Mouse (Mus musculus): ENCODE data around the gene Cass4.

Gene Cass4

DNA sequence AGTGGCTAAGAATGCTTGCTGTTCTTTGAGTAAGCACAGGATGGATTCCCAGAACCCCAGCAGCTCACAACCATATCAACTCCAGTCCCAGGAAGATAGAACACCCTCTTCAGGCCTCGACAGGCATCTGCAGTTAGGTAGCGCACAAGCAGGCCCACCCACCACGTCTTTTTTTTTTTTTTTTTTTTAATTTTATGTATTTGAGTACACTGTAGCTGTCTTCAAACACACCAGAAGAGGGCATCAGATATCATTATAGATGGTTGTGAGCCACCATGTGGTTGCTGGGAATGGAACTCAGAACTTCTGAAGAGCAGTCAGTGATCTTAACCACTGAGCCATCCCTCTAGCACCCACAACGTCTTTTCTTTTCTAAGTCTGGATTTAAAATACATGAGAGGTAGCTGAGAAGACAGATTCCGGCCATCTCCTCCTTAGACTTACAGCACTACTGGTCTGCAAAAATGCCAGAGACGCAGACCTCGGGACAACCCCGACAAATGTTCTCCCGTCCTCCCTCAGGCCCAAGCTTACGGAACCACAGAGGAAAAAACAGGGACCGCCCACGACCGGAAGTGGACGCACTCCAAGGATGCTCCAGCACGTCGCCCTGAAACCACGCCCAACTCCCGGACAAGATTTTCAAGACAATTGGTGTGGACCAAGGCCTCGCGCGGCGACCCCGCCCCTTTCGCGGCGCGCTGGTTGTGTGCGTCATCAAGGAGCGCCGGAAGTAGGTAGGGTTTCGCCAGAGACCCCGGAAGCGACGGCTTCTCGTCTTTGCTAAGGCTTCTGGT, 46.4 kb downstream of the Cass4 start, which contains the start of gene Rtf2:
Gene Rtf2, plus strand, starts transcription at position 714 of the 797 bp plus-strand sequence.
- DNase-seq (ENCODE audit: low spot score in 2 of 2), result peak; percentile 98 to 99

DNA sequence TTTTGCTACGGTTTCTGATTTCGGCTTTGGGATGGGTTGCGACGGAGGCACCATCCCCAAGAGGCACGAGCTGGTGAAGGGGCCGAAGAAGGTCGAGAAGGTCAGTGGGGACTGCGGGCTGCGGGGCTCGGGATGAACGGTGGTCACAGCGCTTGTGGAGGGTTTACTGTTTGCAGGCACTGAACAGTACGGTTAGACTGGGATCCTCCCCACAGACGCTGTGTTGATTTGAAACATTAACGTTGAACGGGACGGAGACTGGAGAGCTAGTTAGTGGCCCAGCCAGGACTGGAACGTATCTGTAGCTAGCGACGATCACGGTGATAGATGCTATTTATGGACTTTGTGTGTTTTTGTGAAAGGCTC, 47.0 kb downstream of the Cass4 start:
- no peak for DNase-seq (ENCODE audit: low spot score in 2 of 2)

DNA sequence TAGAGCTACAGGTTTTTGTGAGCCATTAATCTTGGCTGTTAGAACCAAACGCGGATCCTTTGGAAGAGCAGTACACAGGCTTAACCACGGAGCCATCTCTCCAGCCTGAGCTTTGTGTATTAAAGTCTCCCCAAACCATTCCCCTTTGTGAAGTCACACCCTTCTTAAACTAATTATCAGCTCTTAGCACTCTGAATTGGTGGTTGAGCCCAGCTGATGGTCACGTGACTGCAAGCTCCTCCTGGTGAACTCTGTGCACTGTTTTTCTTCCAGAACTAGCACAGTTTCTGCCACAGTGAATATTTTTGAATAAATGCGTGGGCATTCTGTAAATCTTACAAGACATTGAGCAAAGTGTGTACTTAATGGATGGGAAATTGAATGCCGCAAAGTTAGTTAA, 47.6 kb downstream of the Cass4 start:
- DNase-seq (ENCODE audit: low spot score in 2 of 2), result no peak

DNA sequence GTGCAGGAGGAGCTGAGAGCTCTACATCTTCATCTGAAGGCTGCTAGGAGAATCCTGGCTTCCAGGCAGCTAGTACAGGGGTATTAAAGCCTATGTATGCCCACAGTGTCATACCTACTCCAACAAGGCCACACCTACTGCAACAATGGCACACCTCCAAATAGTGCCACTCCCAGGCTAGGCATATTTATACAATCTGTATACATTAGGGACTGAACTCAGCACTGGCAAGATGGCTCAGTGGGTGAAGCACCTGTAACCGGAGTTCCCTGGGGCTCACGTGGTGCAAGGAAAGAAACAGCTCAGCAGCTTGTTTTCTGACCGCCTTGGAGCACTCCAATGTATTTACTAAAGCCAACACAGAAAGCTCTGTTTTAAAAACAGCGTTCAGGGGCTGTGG, 52.0 kb downstream of the Cass4 start:
- DNase-seq (ENCODE audit: low spot score in 2 of 2), result no peak

DNA sequence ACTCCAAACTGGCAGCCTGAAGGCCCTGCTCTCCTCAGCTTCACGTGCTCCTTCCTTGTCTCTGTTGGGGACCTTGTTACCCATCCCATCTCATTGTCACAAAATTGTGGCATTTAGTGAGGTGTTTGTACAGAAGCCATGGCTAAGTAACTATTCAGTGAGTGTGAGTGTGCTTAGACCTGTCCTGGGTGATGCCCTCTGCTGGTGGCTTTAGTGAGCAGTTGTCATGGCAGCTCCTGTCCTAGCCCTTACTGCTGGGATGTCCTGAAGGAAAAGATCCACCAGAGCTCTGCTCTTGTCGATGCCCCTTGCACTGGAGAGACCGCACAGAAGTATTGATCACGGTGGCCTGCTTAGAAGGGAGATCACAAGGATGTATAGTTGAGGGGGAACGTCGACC, 53.7 kb downstream of the Cass4 start:
- DNase-seq (ENCODE audit: low spot score in 2 of 2), result no peak

DNA sequence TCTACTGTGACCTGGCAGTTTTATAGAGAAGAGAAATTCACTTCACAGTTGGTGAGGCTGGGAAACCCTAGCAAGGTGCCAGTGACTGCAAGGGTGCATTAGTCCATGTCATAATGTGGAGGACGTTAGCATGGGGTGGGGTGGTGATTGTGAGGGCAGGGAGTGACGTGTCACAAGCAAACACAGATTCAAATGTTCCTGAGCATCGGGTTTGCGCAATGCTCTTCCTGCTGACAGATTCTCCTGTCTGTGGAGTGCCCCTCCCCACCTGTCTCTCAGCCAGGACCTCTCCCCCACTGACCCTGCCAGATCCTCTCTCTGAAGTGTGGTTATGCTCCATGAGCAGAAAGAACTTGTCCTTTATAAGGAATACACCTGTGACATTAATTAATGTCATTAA, 54.7 kb downstream of the Cass4 start:
- DNase-seq (ENCODE audit: low spot score in 2 of 2), result no peak

DNA sequence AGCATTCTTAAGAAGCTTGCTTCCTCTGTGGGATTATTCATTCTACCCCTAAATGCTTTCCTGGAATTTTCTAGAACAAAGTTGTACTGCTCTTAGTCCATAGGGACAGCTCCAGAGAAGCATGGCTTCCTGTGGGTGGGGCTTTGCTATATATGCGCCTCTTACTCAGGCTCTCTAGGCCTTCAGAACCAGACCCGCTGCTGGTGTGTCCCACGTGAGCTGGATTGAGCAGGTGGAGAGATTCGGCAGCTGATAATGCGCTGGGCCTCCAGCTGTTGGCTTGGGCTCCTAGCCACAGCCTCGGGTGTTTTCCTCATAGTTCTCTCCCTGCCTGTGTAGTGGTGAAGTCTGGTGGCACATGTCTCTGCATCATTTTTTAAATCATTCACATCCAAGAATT, 57.0 kb downstream of the Cass4 start:
- DNase-seq (ENCODE audit: low spot score in 2 of 2), result no peak

DNA sequence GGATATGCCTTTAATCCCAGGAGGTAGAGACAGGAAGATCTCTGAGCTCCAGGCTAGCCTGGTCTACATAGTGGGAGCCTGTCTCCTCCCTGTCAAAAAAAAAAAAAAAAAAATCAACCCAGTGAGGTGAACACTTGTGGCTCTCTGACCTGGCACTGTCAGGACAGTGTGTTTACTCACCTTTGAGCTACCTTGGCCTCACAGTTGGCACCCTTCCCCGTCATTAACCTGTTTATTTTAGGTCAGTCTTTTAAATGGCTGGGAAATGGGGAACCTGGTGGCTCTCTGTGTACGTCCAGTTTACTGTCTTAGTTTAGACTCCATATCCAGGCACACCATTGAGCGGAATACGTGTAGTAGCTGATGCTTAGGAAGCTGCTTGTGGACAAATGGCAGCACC, 58.4 kb downstream of the Cass4 start:
- DNase-seq (ENCODE audit: low spot score in 2 of 2), result no peak

DNA sequence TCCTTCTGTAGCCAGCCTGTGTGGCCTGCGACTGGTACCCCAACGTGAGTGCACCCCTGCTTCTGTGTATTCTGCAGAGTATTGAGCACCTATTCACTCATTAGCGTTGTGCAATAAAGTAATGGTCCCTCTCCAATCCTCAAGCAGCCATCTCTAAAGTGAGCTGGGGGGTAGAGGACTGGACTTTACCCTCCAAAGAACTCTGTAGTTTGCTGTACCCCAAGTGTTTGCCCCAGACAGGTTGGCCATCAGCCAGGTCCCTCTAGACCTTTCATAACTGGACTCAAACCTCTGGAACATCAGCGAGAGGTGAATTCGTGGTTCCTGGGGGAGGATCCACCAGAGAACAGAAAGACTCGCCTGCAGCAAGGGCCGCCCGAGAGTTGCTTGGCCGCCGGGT, 58.9 kb downstream of the Cass4 start:
- DNase-seq (ENCODE audit: low spot score in 2 of 2), result no peak

DNA sequence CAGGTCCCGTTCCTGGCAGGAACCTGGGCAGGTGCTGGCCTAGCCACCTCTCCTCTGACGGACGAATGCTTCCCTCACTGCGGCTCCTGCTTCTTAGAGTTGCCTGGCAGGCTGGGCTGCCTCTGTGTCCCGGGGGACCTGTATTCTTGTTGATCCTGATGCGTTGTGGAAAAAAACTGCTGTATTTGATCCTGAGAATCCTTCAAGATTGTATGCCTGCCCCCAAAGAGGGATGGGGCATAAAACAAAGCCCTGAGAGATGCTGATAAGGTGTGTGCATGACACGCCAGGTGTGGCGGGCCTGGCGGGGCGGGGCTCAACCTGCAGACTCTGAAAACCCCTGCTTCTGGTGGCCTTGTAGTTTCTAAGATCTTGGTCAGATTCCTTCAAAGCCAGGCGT, 64.9 kb downstream of the Cass4 start, which contains the start of gene Gcnt7:
Gene Gcnt7, minus strand, starts transcription at position 101 of the 400 bp plus-strand sequence.
- no peak for DNase-seq (ENCODE audit: low spot score in 2 of 2)

DNA sequence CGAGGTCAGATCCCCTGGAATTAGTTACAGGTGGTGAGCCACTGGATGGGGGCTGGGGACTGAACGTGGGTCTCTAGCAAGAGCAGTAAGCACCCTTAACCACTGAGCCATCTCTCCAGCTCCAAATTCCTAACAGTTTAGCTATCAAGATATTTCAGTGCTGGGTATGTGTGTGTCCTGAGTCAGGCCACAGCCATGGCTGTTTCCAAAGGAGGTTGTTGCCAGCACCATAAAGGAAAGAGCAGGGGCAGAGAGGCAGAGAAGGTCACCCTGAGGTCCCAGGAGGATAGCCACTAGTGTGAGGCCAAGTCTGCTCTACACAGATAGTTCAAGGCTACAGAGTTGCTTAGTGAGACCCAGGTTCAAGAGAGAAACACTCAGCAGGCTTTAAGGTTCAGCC, 67.1 kb downstream of the Cass4 start:
- no peak for DNase-seq (ENCODE audit: low spot score in 2 of 2)

DNA sequence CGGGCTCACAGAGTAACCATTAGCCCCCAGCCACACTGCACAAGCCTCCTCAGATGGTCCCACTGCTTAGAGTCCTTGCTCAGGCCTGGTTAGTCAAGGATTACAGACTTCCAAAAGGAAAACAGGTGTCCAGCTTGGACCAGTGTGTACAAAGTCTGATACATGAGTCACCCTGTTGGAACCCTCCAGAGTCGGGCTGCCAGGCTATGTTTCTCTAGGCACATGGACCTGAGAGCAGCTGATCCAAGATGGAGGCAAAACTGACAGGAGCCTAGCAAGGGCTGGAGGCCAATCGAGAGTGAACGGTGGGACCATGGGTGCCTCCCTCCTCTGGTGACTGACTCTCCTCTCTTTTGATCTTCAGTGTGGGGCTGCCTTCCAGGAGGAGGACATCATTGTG, 69.2 kb downstream of the Cass4 start:
- no peak for DNase-seq (ENCODE audit: low spot score in 2 of 2)

DNA sequence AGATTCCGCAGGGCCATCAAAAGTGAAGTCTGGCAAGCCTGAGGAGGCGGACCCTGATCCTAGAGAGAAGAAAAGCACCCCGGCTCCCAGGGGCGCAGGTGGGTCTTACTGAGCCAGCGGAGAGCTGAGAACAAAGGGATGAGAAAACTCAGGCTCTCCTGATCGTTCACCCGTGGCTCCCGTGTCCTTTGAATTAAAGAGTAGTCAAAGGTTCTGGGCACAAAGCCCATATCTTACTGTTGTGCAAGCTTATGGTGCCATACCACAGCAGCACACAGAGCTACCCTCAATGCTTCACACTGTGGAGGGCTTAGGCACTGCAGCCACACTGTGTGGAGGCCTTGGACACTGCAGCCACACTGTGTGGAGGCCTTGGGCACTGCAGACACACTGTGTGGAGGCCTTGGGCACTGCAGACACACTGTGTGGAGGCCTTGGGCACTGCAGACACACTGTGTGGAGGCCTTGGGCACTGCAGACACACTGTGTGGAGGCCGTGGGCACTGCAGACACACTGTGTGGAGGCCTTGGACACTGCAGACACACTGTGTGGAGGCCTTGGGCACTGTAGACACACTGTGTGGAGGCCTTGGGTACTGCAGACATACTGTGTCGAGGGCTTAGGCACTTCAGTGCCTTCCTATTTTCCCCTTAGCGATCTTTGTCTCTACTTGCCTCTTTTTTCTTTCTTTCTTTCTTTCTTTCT, 73.0 kb downstream of the Cass4 start:
- DNase-seq (ENCODE audit: low spot score in 2 of 2), result no peak

DNA sequence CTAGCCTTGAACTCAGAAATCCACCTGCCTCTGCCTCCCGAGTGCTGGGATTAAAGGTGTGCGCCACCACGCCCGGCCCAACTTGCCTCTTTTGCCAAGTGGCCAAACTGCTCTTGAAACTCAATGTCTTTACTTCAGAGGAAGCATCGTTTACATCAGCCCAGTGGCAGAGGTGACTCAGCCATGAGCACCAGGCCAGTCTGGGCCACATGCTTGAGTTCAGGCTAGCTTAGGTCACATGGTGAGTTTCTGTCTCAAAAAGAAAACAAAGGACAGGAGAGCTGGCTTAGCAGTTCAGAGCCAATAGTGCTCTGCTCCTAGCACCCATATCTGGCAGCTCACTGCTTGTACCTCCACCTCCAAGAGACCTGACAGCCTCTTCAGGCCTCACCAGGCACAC, 73.6 kb downstream of the Cass4 start:
- no peak for DNase-seq (ENCODE audit: low spot score in 2 of 2)

DNA sequence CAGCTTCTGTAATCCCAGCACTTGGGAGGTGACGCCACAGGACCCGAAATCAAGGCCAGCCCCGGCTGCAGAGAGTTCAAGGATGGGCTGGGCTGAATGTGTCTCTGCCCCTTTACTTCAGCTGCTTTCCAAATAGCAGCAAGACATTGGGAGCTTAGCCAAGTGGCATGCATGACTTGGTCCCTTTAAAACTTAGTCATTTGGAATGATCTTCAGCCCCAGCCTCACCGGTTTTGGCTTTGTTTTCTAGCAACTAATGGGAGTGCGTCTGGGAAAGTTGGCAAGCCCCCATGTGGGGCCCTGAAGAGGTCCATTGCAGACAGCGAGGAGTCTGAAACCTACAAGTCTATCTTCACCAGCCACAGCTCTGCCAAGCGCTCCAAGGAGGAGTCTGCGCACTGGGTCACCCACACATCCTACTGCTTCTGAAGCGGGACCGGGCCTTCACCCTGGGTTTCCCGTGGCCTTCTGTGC, 74.8 kb downstream of the Cass4 start:
- DNase-seq (ENCODE audit: low spot score in 2 of 2), result no peak

DNA sequence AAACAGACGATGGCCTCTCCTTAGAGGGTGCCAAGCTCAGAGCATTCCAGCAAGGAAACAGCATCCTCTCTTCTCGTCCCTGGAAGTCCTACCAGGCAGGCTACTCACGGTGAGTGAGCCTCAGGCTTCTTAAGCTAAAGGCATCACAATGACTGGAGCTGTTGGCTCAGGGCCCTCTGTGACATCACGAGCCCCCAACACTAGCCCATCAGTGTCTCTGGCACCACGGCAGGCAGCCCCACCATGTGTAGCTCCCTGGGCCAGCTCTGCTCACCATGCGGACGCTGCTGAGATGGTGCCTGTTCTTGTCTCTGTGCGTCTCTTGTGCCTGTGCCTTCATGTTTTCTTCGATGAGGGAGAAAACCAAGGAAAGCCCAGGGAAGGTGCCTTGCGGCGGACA, 78.7 kb downstream of the Cass4 start, which contains the start of gene Fam209:
Gene Fam209, plus strand, starts transcription at position 203 of the 400 bp plus-strand sequence.
- no peak for DNase-seq (ENCODE audit: low spot score in 2 of 2)

DNA sequence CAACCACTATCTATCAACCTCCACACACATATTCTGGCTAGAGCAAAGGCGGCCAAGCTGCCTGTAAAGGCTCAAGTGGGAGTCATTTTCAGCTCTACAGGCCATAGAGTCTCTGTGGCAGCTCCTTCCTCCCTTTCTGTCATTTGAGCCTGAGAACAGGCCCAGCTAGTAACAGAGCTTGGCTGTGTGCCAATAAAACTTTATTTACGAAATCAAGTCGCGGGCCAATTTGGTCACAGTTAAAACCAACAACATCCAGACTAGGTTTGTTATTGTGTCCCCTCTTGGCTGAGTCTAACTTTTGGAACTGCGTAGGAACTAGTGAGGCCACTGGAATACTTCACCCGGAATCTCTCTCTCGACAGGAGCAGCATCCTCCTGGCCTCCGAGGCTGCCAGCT, 80.0 kb downstream of the Cass4 start:
- DNase-seq (ENCODE audit: low spot score in 2 of 2), result no peak

DNA sequence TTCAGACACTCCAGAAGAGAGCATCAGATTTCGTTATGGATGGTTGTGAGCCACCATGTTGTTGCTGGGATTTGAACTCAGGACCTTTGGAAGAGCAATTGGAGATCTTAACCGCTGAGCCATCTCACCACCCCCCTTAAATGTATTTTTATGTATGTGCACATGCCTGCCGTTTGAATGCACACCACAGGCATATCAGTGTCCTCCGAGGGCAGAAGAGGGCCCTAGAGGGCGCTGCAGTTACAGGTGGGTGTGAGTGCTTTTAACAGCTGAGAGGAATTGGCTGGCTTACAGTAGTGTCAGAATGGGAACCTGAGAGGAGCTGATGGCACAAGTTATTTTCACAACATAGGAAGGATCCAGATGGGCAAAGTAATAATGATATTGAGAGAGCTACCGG, 81.4 kb downstream of the Cass4 start:
- DNase-seq (ENCODE audit: low spot score in 2 of 2), result no peak

DNA sequence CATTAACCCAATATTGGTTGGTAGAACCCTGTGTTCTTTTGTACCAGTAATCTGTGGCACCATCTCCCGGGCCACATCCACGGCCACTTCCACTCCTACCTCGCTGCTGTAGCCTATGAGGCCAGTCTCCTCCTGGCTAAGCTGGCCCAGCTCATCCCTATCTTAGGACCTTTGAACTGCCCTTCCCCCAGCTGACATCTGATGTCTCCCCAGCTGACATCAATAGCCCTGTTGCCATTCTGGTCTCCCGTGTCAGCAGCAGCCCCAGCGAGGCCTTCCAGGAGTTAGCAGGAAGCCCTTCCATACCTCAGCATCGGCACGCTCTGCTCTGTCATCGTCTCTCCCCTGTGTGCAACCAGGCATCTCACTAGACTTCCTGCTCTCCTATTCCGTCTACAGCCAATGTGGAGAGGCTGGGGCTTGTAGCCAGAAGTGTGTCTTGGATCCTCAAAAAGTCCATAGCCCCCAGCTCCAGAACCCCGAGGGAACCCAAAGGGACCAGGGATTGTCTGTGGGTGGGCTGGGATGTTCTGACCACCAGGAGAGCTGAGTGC, 83.2 kb downstream of the Cass4 start:
- DNase-seq (ENCODE audit: low spot score in 2 of 2), result no peak

DNA sequence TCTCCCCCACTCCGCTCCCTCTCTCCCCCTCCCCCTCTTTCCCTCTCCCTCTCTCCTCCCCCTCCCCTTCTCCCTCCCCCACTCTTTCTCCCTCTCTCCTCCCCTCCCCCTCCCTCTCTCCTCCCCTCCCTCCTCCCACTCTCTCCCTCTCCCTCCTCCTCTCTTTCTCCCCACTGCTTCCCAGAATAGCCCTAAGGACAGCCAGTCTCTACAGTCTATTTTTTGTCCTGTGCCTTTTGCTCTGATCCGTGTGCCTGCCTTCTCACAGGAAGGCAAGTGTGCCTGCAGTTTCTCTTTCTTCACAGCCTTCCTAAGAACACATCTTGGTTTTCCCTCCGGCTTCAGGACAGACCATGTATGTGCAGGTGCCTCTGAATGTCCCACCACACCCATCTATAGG, 83.8 kb downstream of the Cass4 start:
- no peak for DNase-seq (ENCODE audit: low spot score in 2 of 2)

DNA sequence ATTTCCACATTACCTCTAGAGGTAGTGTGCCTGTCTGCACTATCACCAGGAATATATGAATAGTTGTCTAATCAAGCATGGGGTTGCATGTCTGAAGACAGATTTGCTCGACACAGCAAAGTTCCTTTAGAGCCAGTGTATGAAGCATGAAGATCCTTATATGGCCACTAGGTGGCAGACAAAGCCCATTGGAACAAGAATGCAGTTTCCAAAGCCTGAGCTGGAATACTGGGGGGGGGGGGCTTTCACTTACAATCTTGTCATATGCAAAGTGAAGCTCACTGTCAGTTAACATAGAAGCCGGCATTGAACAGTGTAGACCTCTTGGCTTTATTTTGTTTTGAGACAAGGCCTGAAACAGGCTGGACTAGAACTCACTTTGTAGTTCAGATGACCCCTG, 84.3 kb downstream of the Cass4 start:
- DNase-seq (ENCODE audit: low spot score in 2 of 2), result no peak

DNA sequence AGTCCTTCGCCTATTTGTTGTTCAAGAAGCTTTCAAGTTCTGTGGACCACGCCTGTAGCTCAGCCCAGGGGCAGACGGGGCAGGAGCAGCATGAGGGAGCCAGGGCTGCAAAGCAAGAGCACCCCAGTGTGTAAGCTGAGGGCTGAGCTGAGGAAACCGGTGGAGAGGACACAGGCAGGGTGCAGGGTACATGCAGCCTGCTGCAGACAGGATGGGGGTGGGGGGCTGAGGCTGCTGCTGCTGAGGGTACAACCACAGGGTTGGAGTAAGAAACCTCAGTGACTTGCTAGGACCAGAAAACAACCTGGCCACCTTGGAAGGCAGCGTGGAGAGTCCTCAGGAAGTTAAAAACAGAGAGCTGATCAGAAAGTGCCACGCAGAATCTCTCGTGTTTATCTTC, 86.7 kb downstream of the Cass4 start:
- no peak for DNase-seq (ENCODE audit: low spot score in 2 of 2)

All from urinary bladder, adult 18-20 months (tissue).